Mouse (Mus musculus) layer of hippocampus, adult 9-10 months (tissue): ENCODE measurements around the gene Slc12a9.
"Not testable (repeated sequence)": the region's sequence is repeated elsewhere in the genome, so short reads cannot be mapped to it uniquely, and the experiment has no call there.

Experiments
- DNase-seq: peaks from one replicate; pipeline ENCODE4 v3.0.0; 2022; ENCODE audit warnings: low spot score

Gene Slc12a9

GRCm38 (mm10) chr5:137287032-137287952 lies 46.1 kb downstream of the Slc12a9 start, which contains the start of gene Ache:
Gene Ache (plus strand): TSS chr5:137287519.
- DNase-seq, result no peak

DNA sequence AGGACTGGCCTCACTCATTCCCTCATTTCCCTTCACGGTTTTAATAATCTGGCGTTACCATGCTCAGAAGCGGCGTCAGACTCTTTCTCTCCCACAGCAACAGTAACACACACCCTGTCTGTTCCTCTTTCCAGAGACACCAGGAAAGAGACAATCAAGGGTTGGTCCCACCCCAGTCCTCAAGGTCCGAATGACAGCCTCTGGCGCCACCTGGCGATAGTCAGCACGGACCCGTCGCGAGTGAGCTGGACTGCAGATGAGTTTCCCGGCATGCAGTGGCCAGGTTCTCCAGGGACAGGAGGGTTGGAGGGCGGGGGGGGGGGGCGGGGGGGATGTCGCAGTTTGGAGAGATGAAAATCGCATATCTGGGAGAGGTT lies 46.8 kb downstream of the Slc12a9 start:
- DNase-seq, result no peak

DNA sequence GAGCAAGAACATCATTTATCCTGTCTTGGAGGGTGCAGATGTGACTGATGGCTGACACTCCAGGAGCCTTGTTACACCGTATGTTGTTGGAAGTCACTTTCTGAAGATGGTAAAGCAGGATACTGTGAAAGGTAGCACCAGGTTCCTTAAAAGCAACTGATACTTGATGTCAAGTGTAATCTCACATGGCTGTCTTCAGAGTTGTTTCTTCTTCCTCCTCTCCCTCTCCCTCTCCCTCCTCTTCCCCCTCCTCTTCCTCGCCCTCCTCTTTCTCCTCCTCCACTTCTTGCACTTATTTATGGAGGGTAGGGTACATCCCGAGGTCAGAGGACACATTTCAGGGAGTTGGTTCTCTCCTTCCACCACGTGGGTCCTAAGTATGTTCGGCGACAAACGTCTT lies 47.4 kb downstream of the Slc12a9 start:
- DNase-seq, result no peak

DNA sequence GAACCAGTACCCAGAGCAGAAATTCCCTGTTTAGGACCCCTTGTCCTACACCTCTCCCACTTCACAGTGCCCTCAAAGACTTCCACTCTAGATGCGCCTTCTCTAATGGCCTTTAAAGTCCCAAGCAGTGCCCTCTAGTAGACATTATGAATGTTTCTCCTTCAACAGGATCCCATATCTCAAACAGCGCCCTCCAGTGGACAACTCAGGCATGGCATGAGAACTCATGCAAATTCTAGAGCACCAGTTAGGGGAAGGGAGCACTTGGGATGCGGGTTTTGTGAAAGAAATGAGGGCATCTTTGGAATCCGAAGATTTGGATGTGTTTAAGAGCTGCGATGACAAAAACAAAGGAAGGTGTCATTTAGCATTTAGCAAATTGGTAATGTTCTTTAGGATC lies 48.4 kb downstream of the Slc12a9 start:
- DNase-seq, result no peak

- DNase-seq, result not testable (repeated sequence)
These were observed 49.0 kb downstream of the Slc12a9 start for GRCm38 (mm10) chr5:137284411-137284810.

DNA sequence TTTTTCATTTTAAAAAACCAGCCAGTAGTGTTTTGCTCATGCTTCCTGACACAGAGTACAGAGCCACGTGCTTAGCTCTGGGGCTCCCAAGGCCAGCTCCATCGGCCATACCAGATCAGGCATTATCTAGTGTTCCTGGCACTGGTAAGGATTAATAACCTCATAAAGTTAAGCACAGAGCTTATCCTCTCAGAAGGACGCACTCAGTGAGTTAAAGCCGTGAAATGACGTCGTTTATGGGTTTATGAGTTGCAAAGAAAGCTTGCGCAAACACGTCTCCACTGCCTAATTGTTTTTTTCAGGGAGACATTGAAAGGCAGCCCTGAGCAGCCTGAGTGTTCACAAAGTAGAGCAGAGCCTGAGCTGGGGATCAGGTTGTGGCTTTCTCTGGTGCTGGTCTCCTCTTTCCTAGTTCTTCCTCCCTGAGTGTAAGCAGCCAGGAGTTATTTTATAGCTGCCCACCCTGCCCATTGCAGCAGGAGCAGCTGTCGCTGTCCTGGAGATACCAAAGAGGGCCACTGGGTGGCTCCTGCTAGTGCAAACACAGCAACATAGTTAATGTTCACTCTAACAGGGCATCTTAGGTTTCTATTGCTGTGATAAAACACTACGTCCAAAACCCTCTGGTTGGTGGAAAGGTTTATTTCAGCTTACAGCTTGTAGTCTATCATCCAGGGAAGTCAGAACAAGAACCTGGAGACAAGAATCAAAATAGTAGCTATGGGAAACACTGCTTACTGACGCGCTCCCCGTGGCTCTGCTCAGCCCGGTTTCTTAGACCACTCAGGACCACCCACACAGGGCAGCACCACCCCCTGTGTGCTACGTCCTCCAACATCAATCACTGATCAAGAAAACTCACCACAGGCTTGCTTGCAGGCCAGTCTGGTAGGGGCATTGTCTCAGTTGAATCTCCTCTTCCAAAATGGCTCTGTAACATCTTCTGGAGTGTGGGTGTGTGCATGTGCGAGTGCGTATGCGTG lies 55.7 kb downstream of the Slc12a9 start:
- no peak for DNase-seq

- DNase-seq, result no peak
These were observed 65.1 kb downstream of the Slc12a9 start for GRCm38 (mm10) chr5:137268131-137268910.

GRCm38 (mm10) chr5:137264787-137265186 lies 68.6 kb downstream of the Slc12a9 start:
- no peak for DNase-seq
